Mouse (Mus musculus): Measurements from ENCODE around the gene F5. TPM values are rescaled to one million over a fixed set of nuclear protein-coding genes. Genes with fewer than 3 reads are reported as not detected.
A peak's percentile ranks its signal among the peaks of the same experiment; 100 is the strongest.

Gene F5
- polyA plus RNA-seq, 1 experiment from 2014 or later, result 0.07 TPM

DNA sequence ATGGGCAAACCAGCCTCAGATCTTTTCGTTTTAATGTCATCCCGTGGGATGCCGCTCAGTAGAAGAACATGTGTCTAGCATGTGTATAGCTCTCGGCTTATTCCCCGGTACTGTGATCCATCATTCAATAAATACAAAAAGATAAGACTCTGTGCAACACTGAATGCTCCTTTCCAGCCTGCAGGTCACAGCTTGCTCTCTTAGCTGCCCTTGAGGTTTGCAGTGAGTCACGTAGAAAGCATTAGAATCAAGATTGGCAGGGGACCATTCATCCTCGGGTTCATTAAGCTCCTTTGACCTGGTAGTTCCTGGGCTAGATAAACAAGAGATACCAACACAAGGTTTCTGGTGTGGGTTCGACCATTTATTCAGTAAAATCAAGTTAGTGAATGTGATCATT is 91.2 kb downstream of the F5 start:
- H3K9me3 ChIP-seq, result no peaks in the 10 kb centered on the region
- no peaks in the 10 kb centered on the region for H3K27me3 ChIP-seq
- H3K36me3 ChIP-seq, result no peaks in the 10 kb centered on the region
- H3K4me2 ChIP-seq (replicated peaks), result no peak overlapping the region
- WGBS, result 70% methylated on average over 8 of the region's 8 CpGs
- peaks cover 3% of the 10 kb centered on the region; the same call in 1 of the 2 replicates for H3K4me1 ChIP-seq (replicated peaks)
- no peak overlapping the region for H3K27ac ChIP-seq
- H3K9ac ChIP-seq (replicated peaks), result no peak overlapping the region
- H3K4me3 ChIP-seq (replicated peaks), result no peak overlapping the region
- no peak for ATAC-seq

GRCm38 (mm10) chr1:164247442-164247841 is 95.8 kb downstream of the F5 start:
- H3K9ac ChIP-seq (replicated peaks), result no peak overlapping the region
- peak overlapping the region; percentile 82 for H3K4me2 ChIP-seq (replicated peaks)
- H3K27me3 ChIP-seq, result 0 out of 2 replicates have a peak, but pooled peaks cover 7% of the 10 kb centered on the region
- no peak overlapping the region for H3K27ac ChIP-seq
- ATAC-seq, result no peak
- no peaks in the 10 kb centered on the region for H3K36me3 ChIP-seq
- H3K4me1 ChIP-seq (replicated peaks), result peaks cover 22% of the 10 kb centered on the region
- no peaks in the 10 kb centered on the region for H3K9me3 ChIP-seq
- H3K4me3 ChIP-seq (replicated peaks), result no peak overlapping the region
- 35% methylated on average over 8 of the region's 8 CpGs for WGBS

- no peak for ATAC-seq
- no peaks in the 10 kb centered on the region for H3K9me3 ChIP-seq
- peak overlapping the region; percentile 71 for H3K4me3 ChIP-seq (replicated peaks)
- H3K9ac ChIP-seq (replicated peaks), result peak overlapping the region; percentile 68; the same call in 1 of the 2 replicates
- no peaks in the 10 kb centered on the region for H3K36me3 ChIP-seq
- peak overlapping the region; percentile 65; the same call in 1 of the 2 replicates for H3K27ac ChIP-seq
- peaks cover 22% of the 10 kb centered on the region for H3K4me1 ChIP-seq (replicated peaks)
- 0 out of 2 replicates have a peak, but pooled peaks cover 7% of the 10 kb centered on the region for H3K27me3 ChIP-seq
- H3K4me2 ChIP-seq (replicated peaks), result peak overlapping the region; percentile 82
- 9% methylated on average over 10 of the region's 10 CpGs for WGBS
Measured at GRCm38 (mm10) chr1:164247971-164248370, 96.3 kb downstream of the F5 start.

GRCm38 (mm10) chr1:164248465-164249331 is 97.1 kb downstream of the F5 start, which contains the start of gene Slc19a2:
Gene Slc19a2, plus strand, starts transcription at chr1:164249046.
- Histone ChIP-seq H3K4me1 (replicated peaks) (peaks cover 22% of the 10 kb centered on the region), H3K9me3 (no peaks in the 10 kb centered on the region), H3K27ac (peak within 1 kb of the TSS; percentile 65), H3K36me3 (no peaks in the 10 kb centered on the region), H3K9ac (replicated peaks) (peak within 1 kb of the TSS; percentile 77), H3K4me2 (replicated peaks) (peak within 1 kb of the TSS; percentile 82), H3K27me3 (0 out of 2 replicates have a peak, but pooled peaks cover 7% of the 10 kb centered on the region), H3K4me3 (replicated peaks) (peak within 1 kb of the TSS; percentile 71)
- ATAC-seq, result peak; percentile 98
- under 1% methylated on average over 78 of the region's 79 CpGs for WGBS

GRCm38 (mm10) chr1:164249332-164249711 is 97.7 kb downstream of the F5 start:
- under 1% methylated on average over 33 of the region's 33 CpGs for WGBS
- Histone ChIP-seq H3K4me2 (replicated peaks) (peak overlapping the region; percentile 82), H3K36me3 (no peaks in the 10 kb centered on the region), H3K9ac (replicated peaks) (peak overlapping the region; percentile 77), H3K4me3 (replicated peaks) (peak overlapping the region; percentile 71), H3K4me1 (replicated peaks) (peaks cover 22% of the 10 kb centered on the region), H3K27me3 (0 out of 2 replicates have a peak, but pooled peaks cover 7% of the 10 kb centered on the region), H3K9me3 (no peaks in the 10 kb centered on the region), H3K27ac (peak overlapping the region; percentile 62)
- ATAC-seq, result no peak; the same call in 1 of the 2 replicates

DNA sequence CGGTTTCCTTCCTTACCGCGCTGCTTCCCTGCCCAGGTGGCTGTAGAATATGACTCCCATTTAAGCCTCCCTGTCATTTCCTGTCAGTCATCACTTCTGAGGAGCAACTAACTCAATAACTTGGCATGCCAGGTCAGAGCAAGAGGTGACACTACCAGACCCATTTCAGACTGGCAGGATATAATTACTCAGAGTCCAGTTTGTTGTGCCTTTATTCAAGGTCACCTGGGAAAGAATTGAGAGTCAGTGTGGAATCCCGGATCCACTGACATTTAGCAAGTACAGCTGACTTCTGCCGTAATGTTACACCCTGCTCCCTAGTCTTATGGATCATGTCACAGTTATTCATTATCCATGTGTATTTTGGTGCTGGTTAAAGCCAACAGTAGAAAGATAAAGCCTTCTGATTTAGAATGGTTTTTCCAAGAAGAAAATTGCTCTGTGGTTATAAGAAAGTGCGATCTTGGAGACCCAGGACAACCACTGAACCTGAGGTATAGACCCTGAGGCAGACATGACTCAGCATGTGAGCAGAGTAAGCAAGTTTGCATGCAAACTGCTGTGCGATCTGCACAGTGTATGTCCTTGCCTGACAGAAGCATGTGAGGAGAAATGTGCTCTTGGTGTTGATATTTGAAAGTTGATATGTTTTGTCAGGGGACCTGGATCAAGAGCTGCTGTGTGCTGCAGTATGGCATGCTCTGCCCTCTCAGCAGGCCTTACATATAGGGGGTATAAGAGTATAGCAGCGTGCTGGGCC is 98.9 kb downstream of the F5 start:
- no peak overlapping the region for H3K27ac ChIP-seq
- H3K9ac ChIP-seq (replicated peaks), result 0 out of 2 replicates have a peak overlapping the region, but pooled peaks have one; percentile 77
- H3K27me3 ChIP-seq, result 0 out of 2 replicates have a peak, but pooled peaks cover 7% of the 10 kb centered on the region
- H3K4me2 ChIP-seq (replicated peaks), result peak overlapping the region; percentile 82
- peaks cover 22% of the 10 kb centered on the region for H3K4me1 ChIP-seq (replicated peaks)
- peak overlapping the region; percentile 71 for H3K4me3 ChIP-seq (replicated peaks)
- 69% methylated on average over 8 of the region's 8 CpGs for WGBS
- H3K36me3 ChIP-seq, result no peaks in the 10 kb centered on the region
- ATAC-seq, result no peak
- H3K9me3 ChIP-seq, result no peaks in the 10 kb centered on the region

GRCm38 (mm10) chr1:164251438-164251837 is 99.8 kb downstream of the F5 start:
- Histone ChIP-seq H3K36me3 (peaks cover 1% of the 10 kb centered on the region; the same call in 1 of the 2 replicates), H3K4me1 (replicated peaks) (peaks cover 22% of the 10 kb centered on the region), H3K4me2 (replicated peaks) (no peak overlapping the region), H3K9me3 (no peaks in the 10 kb centered on the region), H3K9ac (replicated peaks) (no peak overlapping the region), H3K27ac (no peak overlapping the region), H3K4me3 (replicated peaks) (no peak overlapping the region), H3K27me3 (0 out of 2 replicates have a peak, but pooled peaks cover 7% of the 10 kb centered on the region)
- no peak for ATAC-seq
- WGBS, result 86% methylated on average over 1 of the region's 1 CpGs

GRCm38 (mm10) chr1:164252551-164252950 is 100.9 kb downstream of the F5 start:
- Histone ChIP-seq H3K4me1 (replicated peaks) (peaks cover 21% of the 10 kb centered on the region), H3K4me3 (replicated peaks) (no peak overlapping the region), H3K9ac (replicated peaks) (no peak overlapping the region), H3K4me2 (replicated peaks) (no peak overlapping the region), H3K27ac (no peak overlapping the region), H3K27me3 (0 out of 2 replicates have a peak, but pooled peaks cover 7% of the 10 kb centered on the region), H3K36me3 (peaks cover 11% of the 10 kb centered on the region), H3K9me3 (no peaks in the 10 kb centered on the region)
- WGBS, result 76% methylated on average over 5 of the region's 5 CpGs
- ATAC-seq, result no peak

DNA sequence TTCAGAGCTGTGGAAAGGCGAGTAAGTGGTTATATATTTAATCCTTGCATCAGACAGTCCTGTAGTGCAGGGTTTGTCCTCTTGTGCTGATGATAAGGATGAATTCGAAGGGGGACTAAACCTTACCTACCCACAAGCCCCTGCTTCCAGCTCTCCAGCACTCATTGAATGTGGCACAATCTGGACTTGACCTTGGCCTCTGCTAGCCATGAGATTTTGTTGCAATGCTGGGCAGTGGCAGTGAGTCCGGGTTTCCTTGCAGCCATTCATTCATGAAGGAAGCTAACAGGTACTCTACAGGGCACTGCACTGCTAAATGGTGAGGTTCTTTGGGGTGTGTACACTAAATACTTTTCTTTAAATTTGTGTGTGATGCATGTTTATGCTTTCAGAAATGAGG is 103.2 kb downstream of the F5 start:
- Histone ChIP-seq H3K9ac (replicated peaks) (no peak overlapping the region), H3K4me2 (replicated peaks) (no peak overlapping the region), H3K9me3 (no peaks in the 10 kb centered on the region), H3K4me1 (replicated peaks) (peaks cover 9% of the 10 kb centered on the region), H3K27me3 (0 out of 2 replicates have a peak, but pooled peaks cover 7% of the 10 kb centered on the region), H3K27ac (no peak overlapping the region), H3K4me3 (replicated peaks) (no peak overlapping the region), H3K36me3 (peaks cover 11% of the 10 kb centered on the region)
- WGBS, result 79% methylated on average over 3 of the region's 3 CpGs
- ATAC-seq, result no peak

- H3K4me3 ChIP-seq (replicated peaks), result no peak overlapping the region
Measured at GRCm38 (mm10) chr1:164260171-164261028, 108.8 kb downstream of the F5 start.

GRCm38 (mm10) chr1:164261553-164261952 is 109.9 kb downstream of the F5 start:
- no peaks in the 10 kb centered on the region for H3K27me3 ChIP-seq
- no peak for ATAC-seq
- H3K9ac ChIP-seq (replicated peaks), result no peak overlapping the region
- WGBS, result 95% methylated on average over 7 of the region's 7 CpGs
- H3K4me1 ChIP-seq (replicated peaks), result no peaks in the 10 kb centered on the region
- peaks cover 28% of the 10 kb centered on the region for H3K36me3 ChIP-seq
- H3K27ac ChIP-seq, result no peak overlapping the region
- no peaks in the 10 kb centered on the region for H3K9me3 ChIP-seq
- H3K4me2 ChIP-seq (replicated peaks), result no peak overlapping the region
- H3K4me3 ChIP-seq (replicated peaks), result no peak overlapping the region

More at GRCm38 (mm10) chr1:164260171-164261028, 108.8 kb downstream of the F5 start:
- H3K36me3 ChIP-seq, result peaks cover 30% of the 10 kb centered on the region
- no peak for ATAC-seq
- WGBS, result 87% methylated on average over 16 of the region's 16 CpGs
- no peak overlapping the region for H3K4me2 ChIP-seq (replicated peaks)
- H3K4me1 ChIP-seq (replicated peaks), result no peaks in the 10 kb centered on the region
- H3K9ac ChIP-seq (replicated peaks), result no peak overlapping the region
- H3K27me3 ChIP-seq, result no peaks in the 10 kb centered on the region
- H3K27ac ChIP-seq, result no peak overlapping the region
- H3K9me3 ChIP-seq, result no peaks in the 10 kb centered on the region
